Comparison of ENCODE assay signal across 9 mouse cellular contexts in the genomic region with DNA sequence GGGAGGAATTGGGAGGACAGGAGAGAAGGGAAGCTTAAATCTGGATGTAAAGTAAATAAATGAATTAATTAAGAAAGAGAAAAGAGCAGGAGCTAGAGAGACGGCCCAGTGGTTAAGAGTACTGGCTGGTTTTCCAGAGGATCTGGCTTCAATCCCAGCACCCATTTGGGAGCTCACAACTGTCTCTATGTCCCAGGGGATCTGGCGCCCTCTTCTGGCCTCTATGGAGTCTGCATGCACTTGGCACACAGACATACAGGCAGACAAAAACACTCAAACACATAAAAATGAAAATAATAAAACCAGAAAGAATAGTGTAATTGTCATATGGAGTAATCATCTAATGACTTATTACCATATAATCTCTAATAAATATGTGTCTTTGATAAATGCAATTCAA. TPM values are rescaled to one million over a fixed set of nuclear protein-coding genes. Genes with fewer than 3 reads are reported as not detected.
A peak's percentile ranks its signal among the peaks of the same experiment; 100 is the strongest.
DNase-seq lines count a peak whose midpoint lies in the region; TF ChIP-seq lines count a peak whose summit lies in the region.
"Had no signal": no experiment of that assay in that cellular context is flagged by ENCODE, and none has a peak within 500 bp of the region (broad histone marks: within the 10 kb centered on the region; RNA-seq: fewer than 3 reads in every experiment).

No protein-coding gene starts in this region.

- H3K9ac ChIP-seq in ES-Bruce4 (ENCODE audit: low read depth, poor library complexity, severe bottlenecking): no peak overlapping the region

- TF ChIP-seq CTCF in ES-Bruce4 (IDR thresholded peaks at IDR 0.05; ENCODE audit: low read depth, low read length): peak; percentile 87

- H3K27ac ChIP-seq in ES-Bruce4 (ENCODE audit: insufficient read depth, low read length): peak overlapping the region; percentile 57; the same call in 1 of the 2 replicates

- no peak overlapping the region for H3K4me3 ChIP-seq in ES-Bruce4 (ENCODE audit: low read depth, low read length)

- H3K36me3 ChIP-seq in ES-Bruce4 (ENCODE audit: control insufficient read depth, insufficient read depth, low read length, poor library complexity, severe bottlenecking): no peaks in the 10 kb centered on the region

- no peaks in the 10 kb centered on the region for H3K4me1 ChIP-seq in ES-Bruce4 (ENCODE audit: control insufficient read depth, insufficient read depth, low read length)

- no peaks in the 10 kb centered on the region for H3K9me3 ChIP-seq in ES-Bruce4 (replicated peaks; ENCODE audit: control insufficient read depth, insufficient read depth, low read length, poor library complexity, severe bottlenecking)

- DNase-seq in kidney, adult 9 months: peak; percentile 27
- no peak for DNase-seq in kidney, postnatal 14 days
- DNase-seq in adrenal gland, adult 2 months: peak; percentile 19
- peak; percentile 43 for DNase-seq in lung, postnatal 10 days
- DNase-seq in frontal cortex, postnatal 14 days (ENCODE audit: low spot score in 2 of 2): no peak
- DNase-seq in ovary, adult 18-20 months (ENCODE audit: low spot score): no peak

- TF ChIP-seq EP300 in ES-Bruce4 (IDR thresholded peaks at IDR 0.05; ENCODE audit: insufficient read depth, low read depth, low read length): no peak

- no peak for TF ChIP-seq POLR2A in ES-Bruce4 (IDR thresholded peaks at IDR 0.05; ENCODE audit: insufficient read depth, low read length)

- H3K27me3 ChIP-seq in ES-Bruce4 (ENCODE audit: control insufficient read depth, insufficient read depth, low read length, poor library complexity, severe bottlenecking): no peaks in the 10 kb centered on the region

RNA-seq across cellular contexts. Expression of gene Pdpn, which starts 12.0 kb away (rescaled TPM):
- polyA plus RNA-seq in ES-Bruce4 (2011; ENCODE audit: insufficient read depth, insufficient read length, low read depth, missing spikeins): 179 and 198 TPM in 2 replicates
- total RNA-seq in adrenal gland, adult 2 months (2021): 1 to 10 TPM; 5.7 to 9.7 TPM
- 1.1 and 1.7 TPM in 2 replicates for polyA plus RNA-seq in adrenal gland, adult 2 months (2012; rRNA removed)
- total RNA-seq: common myeloid progenitor, adult 5-6 weeks had no signal

RNA-seq across cellular contexts. Expression of gene Lrrc38, which starts 38.2 kb away (rescaled TPM):
- polyA plus RNA-seq in ES-Bruce4 (2011; ENCODE audit: insufficient read depth, insufficient read length, low read depth, missing spikeins): not detected in 2 replicates
- under 1 TPM; 0.20 to 0.24 TPM for total RNA-seq in adrenal gland, adult 2 months (2021)
- 0.59 and 0.91 TPM in 2 replicates for polyA plus RNA-seq in adrenal gland, adult 2 months (2012; rRNA removed)
- total RNA-seq: common myeloid progenitor, adult 5-6 weeks had no signal
- polyA plus RNA-seq: stomach, embryonic 14.5 days had no signal

Comparison
In these comparisons a context has a peak if more than half of its experiments do, and no peak if none do; other contexts are left out.
1. DNase-seq: peak in kidney, adult 9 months (single experiment), adrenal gland, adult 2 months (single experiment) and lung, postnatal 10 days (single experiment); none in kidney, postnatal 14 days (single experiment), frontal cortex, postnatal 14 days (0 of 2) and ovary, adult 18-20 months (single experiment).
2. RNA of gene Pdpn, which starts 12.0 kb away (polyA plus RNA-seq): 179 to 198 TPM in ES-Bruce4; 1.1 to 1.7 TPM in adrenal gland, adult 2 months; every median in the first group is over 10 times any median in the second.